Mouse (Mus musculus) left cerebral cortex, postnatal 14 days (tissue): ENCODE results near the gene Shisa7. TPM values are rescaled to one million over a fixed set of nuclear protein-coding genes. Genes with fewer than 3 reads are reported as not detected.
A peak's percentile ranks its signal among the peaks of the same experiment; 100 is the strongest.
"Not testable (repeated sequence)": the region's sequence is repeated elsewhere in the genome, so short reads cannot be mapped to it uniquely, and the experiment has no call there.

Source experiments
- DNase-seq, 2 experiments: peaks; one replicate each; pipeline ENCODE4 v3.0.0; 2021 to 2022; ENCODE audit warnings: low spot score in 2 of 2, mixed read lengths in 1 of 2
- intact Hi-C: fragments of 180-260 bp; cut with DNase I; formaldehyde crosslinking; loops from one replicate; pipeline ENCODE4 v1.15.1; 2025
- long read RNA-seq, 2 experiments: library from polyadenylated mRNA; stranded (forward); transcript quantifications; one replicate each; pipeline ENCODE4 v2.0.0; 2021
- total RNA-seq, 2 experiments: library from RNA; stranded (reverse); gene quantifications; 2 replicates each; pipeline ENCODE4 v1.2.3; 2021

The Shisa7 gene
- total RNA-seq = 100 to 1,000 TPM; 116 to 133 TPM
- long read RNA-seq, experiment 1, full-length matches to known transcripts = 11 of 61 reads
- long read RNA-seq, experiment 1, partial matches to known transcripts = 6 of 61 reads
- long read RNA-seq, experiment 1, other reads (novel, unspliced or antisense) = 44 of 61 reads
- long read RNA-seq, experiment 2, full-length matches to known transcripts = 3 of 45 reads
- long read RNA-seq, experiment 2, partial matches to known transcripts = 10 of 45 reads
- long read RNA-seq, experiment 2, other reads (novel, unspliced or antisense) = 32 of 45 reads

DNA sequence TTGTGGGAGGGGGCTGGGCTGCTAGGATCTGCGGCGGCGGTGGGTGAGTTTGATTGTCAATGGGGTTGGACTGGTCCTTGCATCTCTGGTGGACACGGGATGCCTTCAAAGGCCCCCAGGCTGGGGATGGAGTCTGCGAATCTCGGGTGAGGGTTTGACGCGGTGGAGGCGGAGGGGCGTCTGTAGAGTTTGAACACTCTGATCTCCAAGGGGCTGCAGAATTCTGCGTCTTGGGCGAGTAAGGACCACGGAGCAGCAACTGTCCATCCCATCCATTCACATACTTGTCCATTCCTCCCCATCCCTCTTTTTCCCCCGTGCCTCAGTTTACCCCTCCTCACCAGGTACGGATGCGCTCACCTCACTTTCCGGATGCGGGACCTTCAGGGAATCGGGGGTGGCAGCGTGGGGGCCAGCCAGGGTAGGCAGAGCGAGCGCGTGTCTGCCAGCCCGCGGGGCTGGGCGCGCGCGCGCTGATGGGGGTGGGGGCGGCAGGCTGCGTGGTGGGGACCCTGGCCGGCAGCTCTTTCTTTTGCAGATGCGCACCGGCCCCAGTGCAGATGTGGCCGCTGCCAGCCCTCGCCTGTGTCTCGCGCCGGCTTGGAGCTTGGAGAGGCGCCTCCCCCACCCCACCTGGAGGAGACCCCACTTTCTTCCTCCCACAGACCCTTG lies at the start of gene Shisa7:
Gene Shisa7 (minus strand): TSS at position 452 of the 672 bp plus-strand sequence.
- DNase-seq = peak in 1 of 2 experiments; percentile 54
- intact Hi-C loops = loop anchor here (5.0 kb wide), 1 partner anchor 78 kb away; the partner anchor contains the start of gene Nat14

DNA sequence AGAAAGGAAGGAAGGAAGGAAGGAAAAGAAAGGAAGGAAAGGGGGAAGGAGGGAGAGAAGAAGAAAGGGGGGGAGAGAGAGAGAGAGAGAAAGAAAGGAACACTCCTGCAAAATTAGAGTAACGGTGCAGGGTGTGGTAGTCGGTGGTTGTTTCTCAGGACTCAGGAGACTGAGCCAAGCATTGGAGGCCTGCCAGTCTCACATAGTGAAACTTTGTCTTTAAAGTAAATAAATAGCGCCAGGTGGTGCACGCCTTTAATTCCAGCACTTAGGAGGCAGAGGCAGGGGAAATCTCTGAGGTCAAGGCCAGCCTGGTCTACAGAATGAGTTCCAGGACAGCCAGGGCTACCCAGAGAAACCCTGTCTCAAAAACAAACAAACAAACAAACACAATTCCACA lies 42.2 kb upstream of the Shisa7 start:
- no peak for DNase-seq
- intact Hi-C loops = no loop called here

GRCm38 (mm10) chr7:4879036-4879435 lies 34.5 kb upstream of the Shisa7 start:
- DNase-seq, intact Hi-C loops: not testable (repeated sequence)

DNA sequence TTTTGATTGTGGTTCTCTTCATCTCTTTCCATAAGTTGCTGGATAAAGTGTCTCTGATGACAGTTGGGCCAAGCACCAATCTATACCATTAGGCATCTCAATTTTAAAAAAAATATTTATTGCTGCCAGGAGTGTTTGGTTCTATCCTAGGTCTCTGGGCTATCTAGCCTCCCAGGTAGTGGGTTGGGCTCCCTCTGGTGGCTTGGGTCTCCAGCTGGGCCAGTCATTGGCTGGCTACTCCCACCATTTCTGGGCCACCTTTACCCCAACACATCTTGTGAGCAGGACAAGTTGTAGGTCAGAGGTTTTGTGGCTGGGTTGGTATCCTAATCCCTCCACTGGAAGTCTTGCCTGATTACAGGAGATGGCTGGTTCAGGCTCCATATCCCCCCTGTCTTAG lies 33.7 kb upstream of the Shisa7 start:
- intact Hi-C loops = no loop called here
- DNase-seq = no peak

GRCm38 (mm10) chr7:4877226-4877625 lies 32.7 kb upstream of the Shisa7 start:
- intact Hi-C loops = no loop called here
- DNase-seq = no peak

DNA sequence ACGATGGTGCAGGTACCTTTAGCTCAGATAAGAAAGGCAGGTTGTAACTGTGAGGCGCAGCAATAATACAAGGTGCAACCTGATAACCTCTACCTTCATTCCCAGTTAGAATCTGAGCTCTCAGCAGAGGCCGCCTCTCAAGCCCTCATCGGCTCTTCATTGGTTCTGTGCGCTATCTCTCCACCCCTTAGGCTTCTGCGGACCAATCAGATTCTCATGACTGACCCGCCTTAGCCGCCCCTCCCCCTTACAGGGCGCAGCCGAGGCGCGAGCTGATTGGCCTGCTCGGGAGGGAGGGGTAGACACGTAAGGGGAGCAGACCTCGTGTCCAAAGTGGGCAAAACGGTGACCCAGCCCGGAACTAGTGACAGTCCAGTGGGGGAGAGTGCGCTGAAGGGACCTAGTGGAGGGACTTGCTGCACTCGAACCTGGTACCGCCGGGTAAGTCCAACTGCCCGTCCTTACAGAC lies 32.3 kb upstream of the Shisa7 start, which contains the start of gene Isoc2a:
Gene Isoc2a (plus strand): TSS at position 401 of the 469 bp plus-strand sequence.
- intact Hi-C loops = no loop called here
- peak; percentile 82 to 90 for DNase-seq

DNA sequence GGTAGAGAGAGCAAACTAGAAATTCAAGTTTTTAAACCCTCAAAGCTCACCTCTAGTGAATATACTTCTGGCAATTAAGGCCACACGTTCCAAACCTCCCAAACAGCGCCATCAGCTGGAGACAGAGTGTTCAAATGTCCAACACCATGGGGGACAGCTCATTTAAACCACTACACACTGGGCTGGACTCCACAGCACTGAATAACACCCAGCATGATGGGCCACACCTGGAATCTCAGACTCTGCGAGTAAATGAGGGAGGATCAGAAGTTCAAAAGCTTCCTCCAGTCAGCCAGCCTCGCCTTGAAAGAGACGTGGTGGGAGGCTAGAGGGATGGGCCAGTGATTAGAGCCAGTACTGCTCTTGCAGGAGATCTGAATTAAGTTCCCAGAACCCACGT lies 25.6 kb upstream of the Shisa7 start, which contains the start of gene Isoc2b:
Gene Isoc2b (minus strand): TSS at position 126 of the 400 bp plus-strand sequence.
- intact Hi-C loops = no loop called here

DNA sequence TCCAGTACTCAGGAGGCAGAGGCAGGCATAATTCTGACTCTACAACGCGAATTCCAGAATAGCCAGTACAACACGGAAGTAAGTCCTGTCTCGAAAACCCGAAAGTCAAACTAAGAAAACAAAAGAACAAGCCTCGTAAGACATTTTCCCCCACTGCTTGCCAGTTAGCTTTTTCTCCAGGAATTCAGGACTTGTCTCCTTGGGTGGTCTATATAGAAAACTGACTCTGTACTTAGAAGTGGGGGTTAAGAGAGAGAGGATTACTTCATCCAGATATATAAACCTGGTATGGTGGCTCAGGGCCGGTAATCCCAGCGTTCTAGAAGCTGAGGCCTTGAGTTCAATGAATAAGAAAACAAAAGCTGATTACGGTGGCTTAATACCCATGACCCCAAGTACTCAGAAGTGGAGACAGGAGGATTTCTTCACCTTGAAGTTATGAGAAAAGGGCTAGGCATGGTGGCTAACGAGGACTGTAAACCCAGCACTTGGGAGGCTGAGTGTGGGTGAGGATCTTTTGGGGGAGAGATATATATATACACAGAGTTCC lies 22.2 kb upstream of the Shisa7 start:
- no peak for DNase-seq
- intact Hi-C loops = no loop called here

More for the DNA sequence above, 25.6 kb upstream of the Shisa7 start, which contains the start of gene Isoc2b:
- no peak for DNase-seq

GRCm38 (mm10) chr7:4865579-4866493 lies 21.3 kb upstream of the Shisa7 start:
- DNase-seq = peak; percentile 96
- intact Hi-C loops = no loop called here

DNA sequence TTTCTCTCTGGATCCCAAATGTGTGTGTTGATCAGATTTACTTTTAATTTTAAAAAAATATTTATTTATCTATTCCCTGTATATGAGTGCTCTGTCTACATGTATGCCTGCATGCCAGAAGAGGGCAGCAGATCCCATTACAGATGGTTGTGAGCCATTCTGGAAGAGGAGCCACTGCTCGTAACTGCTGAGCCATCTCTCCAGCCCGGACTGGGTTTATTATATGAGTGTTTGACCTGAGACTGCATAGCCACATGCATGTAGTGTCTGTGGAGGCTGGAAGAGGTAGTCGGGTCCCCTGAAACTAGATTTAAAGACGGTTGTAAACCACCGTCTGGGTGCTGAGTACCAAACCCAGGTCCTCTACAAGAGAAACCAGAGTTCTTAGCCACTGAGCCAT lies 20.6 kb upstream of the Shisa7 start:
- peak; percentile 44 to 56 for DNase-seq
- intact Hi-C loops = no loop called here

DNA sequence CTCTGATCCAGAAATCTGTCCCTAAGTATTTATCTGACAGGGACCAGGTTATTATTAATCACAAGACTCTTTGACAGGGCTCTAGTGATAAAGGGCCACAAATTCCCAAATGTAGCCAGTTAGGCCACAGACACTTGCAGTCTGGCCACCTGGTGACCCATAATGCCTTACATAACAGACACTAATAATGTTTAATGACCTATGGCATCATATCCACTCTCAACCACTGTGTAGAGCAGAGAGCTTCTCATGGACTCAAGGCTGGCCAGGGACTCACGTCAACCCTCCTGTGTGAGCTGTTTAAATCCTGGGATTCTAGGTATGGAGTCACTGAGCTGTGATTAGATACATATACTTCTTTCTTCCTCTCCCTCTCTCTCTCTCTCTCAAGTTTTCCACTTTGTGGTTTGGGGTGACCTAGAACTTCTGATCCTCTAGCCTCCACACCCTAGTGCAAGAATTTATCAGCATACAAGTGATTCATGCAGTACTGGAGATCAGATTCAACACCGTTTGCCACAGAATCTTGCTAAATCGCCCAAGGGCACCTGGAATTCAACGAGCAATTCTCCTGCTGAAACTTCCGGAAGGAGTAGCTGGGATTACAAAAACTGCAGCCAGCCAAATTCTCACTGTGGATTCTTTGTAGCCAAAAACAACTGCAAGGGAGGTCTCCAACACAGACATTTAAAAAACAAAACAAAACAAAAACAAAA lies 19.8 kb upstream of the Shisa7 start:
- intact Hi-C loops = no loop called here
- DNase-seq = no peak

DNA sequence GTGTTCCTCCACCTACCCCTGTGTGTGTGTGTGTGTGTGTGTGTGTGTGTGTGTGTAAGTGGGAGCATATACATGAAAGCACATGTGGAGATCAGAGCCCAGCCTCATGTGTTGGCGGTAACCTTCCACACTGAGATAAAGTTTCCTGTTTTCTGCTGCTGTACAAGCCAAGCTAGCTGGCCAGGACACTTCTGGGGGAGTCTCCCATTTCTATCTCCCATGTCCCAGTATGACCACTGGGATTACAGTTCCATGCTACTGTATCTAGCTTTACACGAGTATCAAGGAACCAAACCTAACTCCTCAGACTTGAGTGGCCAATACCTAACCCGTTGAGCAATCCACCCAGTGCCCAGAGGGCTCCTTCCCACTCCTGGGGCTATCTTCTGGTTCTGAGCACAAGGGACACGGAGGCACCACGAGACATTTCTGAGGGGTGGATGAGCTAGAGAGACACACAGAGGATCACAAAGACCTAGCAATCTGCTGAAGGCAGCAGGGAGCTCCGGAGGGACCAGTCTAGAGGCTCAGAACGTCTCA lies 19.1 kb upstream of the Shisa7 start:
- intact Hi-C loops = no loop called here
- DNase-seq = no peak

GRCm38 (mm10) chr7:4863041-4863440 lies 18.5 kb upstream of the Shisa7 start:
- no peak for DNase-seq
- intact Hi-C loops = no loop called here

DNA sequence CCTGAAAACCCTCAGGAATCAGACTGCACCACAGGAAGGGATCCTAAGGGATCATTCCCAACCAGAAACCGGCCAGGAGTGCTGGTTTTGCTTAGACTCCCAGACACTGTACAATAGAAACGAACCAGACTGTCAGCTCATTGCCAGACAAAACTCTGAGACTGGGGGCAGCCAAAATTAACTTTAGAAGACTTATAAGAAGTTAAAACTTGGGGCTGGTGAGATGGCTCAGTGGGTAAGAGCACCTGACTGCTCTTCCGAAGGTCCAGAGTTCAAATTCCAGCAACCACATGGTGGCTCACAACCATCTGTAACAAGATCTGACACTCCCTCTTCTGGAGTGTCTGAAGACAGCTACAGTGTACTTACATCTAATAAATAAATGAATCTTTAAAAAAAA lies 16.4 kb upstream of the Shisa7 start:
- DNase-seq, intact Hi-C loops: not testable (repeated sequence)

- DNase-seq = no peak
- intact Hi-C loops = no loop called here
These were observed 15.0 kb upstream of the Shisa7 start for GRCm38 (mm10) chr7:4859418-4859978.

GRCm38 (mm10) chr7:4857321-4857720 lies 12.8 kb upstream of the Shisa7 start:
- no peak for DNase-seq
- intact Hi-C loops = no loop called here

DNA sequence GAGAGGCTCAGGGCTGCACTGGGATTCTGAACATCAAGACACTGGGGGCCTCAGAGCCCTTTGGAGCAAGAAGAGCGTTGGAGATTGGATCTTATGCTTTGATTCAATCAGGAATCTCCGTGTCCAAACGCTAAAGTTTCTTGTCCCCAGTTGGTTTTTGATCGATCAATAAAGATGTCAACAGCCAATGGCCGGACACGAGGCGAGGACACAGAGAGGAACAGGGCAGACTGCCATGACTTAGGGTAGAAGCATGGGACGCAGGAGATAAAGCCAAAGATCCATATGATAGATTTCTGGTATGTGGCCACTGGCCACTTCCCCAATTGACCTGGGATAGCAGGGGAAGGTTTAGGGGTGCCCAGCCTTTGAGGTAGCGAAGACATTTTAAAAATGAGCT lies 12.0 kb upstream of the Shisa7 start:
- no peak for DNase-seq
- intact Hi-C loops = no loop called here

- no peak for DNase-seq
- intact Hi-C loops = no loop called here
These were observed 9.1 kb upstream of the Shisa7 start for GRCm38 (mm10) chr7:4853613-4854012.
